Mouse (Mus musculus): ENCODE results near the gene Commd2. TPM values are rescaled to one million over a fixed set of nuclear protein-coding genes. Genes with fewer than 3 reads are reported as not detected.

Gene Commd2
- polyA plus RNA-seq, 3 experiments from 2014 or later: 68.5 to 75.1 (median 69.8) TPM

DNA sequence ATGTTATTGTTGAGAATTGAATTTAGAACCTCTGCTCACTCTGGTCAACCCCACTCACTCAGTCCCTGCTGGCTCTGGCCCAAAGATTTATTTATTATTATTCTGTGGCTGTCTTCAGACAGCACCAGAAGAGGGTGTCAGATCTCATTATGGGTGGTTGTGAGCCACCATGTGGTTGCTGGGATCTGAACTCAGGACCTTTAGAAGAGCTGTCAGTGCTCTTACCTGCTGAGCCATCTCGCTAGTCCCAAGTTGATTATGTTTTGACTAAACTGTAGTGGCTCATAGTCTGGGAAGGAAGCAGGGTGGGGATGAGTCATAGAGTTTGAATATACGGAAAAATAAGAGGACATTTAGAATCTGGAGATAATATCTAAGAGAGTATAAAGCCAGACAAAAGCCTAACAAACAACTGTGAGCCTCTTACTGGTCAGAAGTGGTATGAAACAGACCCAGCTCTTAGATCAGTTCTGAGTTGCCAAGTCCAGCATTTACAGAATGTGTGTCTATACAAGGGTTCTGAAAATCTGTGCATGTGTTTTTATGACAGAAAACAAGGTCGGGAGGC, 39.0 kb downstream of the Commd2 start:
- no peak for ATAC-seq

GRCm38 (mm10) chr3:57611776-57612175, 39.7 kb downstream of the Commd2 start:
- no peak for ATAC-seq

DNA sequence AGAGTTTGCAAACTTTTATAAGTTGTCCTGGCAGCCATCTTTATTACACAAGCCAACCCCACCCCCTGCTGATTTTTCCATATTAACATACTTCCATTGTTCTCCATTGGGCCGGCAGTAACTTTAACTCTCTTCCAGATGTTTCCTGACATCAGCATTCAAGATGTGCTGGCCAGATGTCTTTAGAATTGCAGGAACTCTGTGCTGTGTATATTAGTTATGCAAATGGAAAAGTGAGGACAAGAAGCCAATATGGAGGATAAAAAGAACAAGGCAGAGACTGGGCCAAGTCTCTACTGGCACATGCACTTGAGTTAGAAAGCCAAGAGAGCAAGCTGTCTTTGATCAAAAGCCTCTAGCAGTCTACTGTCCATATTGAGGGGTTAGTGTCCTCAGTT, 46.9 kb downstream of the Commd2 start:
- no peak for ATAC-seq

DNA sequence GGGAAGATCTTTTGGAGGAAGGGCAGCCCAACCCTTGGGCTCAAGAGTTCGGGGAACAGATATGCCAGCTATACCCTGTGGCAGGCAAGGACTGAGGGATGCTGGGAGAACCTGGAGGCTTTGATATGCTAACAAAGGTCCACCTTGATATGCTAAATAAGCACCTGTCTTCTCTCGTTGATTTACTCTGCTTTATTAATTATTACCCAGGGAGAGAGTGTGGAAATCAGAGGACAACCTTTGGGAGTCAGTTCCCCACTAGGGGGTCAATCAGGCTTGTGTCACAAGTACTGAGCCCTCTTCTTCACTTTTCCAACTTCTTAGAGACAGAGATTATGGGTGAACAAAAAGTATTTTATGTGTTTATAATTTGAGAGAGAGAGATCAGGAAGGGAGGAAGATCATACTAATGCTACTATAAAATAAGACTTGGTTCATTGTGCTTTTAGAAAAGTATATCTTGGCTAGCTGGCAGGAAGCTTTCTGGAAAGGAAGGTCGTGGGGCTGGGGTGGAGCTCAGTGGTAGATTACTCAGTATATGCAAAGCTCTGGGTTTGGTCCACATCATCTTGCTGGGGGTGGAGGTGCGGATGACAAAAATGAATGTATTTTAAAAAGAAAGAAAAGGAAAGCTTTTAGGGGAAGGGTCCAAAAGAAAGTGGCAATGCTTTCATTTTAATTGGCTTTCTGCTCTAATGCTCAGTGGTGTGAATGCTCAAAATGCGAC, 47.5 kb downstream of the Commd2 start:
- ATAC-seq: no peak

DNA sequence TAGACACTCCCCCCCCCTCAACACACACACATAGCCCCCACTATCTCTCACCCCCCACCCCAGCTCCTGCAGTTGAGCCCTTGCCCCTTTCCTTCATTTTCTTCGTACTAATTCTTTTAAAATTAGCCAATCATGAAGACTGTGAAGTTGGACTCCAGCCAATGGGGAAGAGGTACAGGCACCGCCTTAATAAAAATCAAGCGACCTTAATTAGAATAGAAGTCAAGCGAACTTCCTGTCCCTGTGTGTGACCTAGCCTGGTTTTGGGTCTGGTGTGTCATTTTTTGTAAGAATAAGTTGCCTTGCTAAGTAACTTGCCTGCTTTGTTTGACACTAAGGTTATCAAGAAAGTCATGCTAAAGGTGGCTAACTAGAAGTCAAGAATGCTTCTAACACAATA, 48.9 kb downstream of the Commd2 start:
- no peak for ATAC-seq

GRCm38 (mm10) chr3:57596566-57596965, 54.9 kb downstream of the Commd2 start:
- no peak for ATAC-seq

DNA sequence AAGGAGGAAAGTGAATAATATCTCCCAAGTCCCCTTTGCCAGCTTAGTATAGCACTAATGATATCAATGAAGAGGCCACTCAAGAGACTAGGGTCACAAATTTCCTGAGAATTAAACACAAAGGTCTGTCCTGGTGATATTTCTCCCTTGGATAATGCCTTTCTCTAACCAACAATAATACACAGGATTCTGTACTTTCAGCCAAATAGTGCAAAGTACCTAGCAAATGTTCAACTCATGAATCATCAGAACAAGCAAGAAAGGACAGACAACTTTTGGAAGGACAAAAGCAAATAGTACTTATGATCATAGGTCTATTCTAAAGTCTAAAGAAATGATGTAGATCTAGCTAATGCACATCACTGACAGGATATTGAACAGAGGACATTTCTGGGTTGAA, 56.0 kb downstream of the Commd2 start:
- no peak for ATAC-seq

Other genes with a start within 250 kb of the Commd2 start
- gene Tm4sf4, start 226.4 kb downstream of the Commd2 start, polyA plus RNA-seq (2017; shearing (Covaris generic)): not detected
- gene Wwtr1, start 75.8 kb downstream of the Commd2 start, polyA plus RNA-seq (2017; shearing (Covaris generic)): under 1 TPM in 2 of 3 experiments, not detected in 1; 0.13 to 0.19 TPM
- under 1 TPM in 1 of 3 experiments, not detected in 2; 0.35 TPM for gene Ankub1, start 41.1 kb upstream of the Commd2 start, polyA plus RNA-seq (2017; shearing (Covaris generic))
- gene Rnf13, start 84.3 kb upstream of the Commd2 start, polyA plus RNA-seq (2017; shearing (Covaris generic)): 10 to 100 TPM; 53.0 to 85.5 (median 65.8) TPM
- gene Pfn2, start 196.4 kb upstream of the Commd2 start, polyA plus RNA-seq (2017; shearing (Covaris generic)): 10 to 100 TPM; 11.6 to 18.2 (median 15.1) TPM

Measured in inflammation-experienced regulatory T-cells, adult 6 months (primary cell).